Mouse (Mus musculus) frontal cortex, adult 2 months (tissue): ENCODE measurements at regions not wholly inside any gene's neighbourhood (a gene's known extent, or its start where the extent isn't known, plus 50 kb on each side); places are given as distances from the start of the nearest gene placed in this dataset.

Experiments used
- DNase-seq, 2 experiments: peaks; one replicate each; pipeline ENCODE4 v3.0.0; 2022; ENCODE audit warnings: low spot score in 1 of 2; ENCODE audit errors: extremely low spot score in 1 of 2

DNA sequence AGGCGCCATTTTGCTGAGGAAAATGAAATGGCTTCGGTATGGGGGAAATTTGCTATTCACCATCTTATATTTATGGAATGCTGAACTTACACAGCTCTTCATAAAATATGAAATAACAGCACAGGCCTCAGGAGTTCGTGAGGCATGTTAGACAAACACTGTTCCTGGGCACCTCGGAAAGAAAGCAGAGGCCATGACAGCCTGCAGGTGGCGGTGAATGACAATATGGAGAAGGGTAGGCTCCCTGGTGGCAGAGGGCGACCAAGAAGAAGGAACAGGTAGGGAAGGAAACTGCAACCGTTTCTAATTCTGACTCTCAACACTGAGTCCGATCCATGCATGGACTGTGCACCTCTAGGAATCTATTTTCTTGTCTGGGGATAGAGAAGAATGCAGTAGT lies 553.6 kb upstream of the Tmpo start:
- no peak for DNase-seq

DNA sequence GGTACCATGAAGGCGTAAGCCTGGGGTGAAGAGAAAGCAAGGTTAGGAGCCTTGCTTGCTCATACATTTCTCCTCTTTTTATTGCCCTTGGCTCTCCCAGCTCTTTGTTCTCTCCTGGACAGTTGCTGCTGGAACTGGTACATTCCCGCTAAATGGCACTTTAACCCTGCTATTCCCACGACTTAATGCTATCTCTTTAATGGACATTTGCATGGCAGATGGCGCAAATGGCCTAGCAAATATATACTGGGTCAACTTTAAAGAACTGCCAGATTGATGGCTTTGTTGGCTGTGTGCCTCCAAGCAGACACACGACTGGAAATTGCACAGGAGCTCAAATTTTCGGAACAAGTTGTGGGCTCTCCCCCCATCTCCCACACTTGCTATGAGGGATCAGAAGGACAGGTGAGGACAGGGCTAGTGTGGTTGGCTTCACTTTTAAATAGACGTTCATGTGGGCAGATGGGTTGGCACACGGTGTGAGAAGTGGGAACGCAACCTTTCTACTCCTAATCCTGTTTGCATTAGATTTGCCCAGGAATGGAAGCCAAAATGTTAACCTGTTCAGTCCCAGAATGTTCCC lies 551.0 kb upstream of the Tmpo start:
- no peak for DNase-seq

DNA sequence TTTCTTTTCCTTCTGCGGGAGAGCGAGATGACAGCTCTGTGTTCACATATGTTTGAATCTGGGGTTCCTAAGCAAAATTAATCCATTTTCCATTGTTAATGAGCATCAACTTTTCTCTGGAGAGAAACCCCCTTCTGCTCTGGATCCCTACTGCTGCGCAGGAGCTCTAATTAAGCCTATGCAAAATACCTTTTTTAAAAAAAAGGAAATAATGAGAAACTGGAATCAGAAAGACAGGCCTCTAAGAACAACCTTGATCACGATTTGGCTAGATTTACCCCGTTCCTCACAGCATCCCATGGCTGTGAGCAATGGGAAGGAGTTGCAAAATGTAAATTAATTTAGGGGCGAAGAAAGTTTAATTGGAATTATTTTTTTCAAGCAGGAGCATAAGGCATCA lies 548.9 kb upstream of the Tmpo start:
- DNase-seq = no peak

DNA sequence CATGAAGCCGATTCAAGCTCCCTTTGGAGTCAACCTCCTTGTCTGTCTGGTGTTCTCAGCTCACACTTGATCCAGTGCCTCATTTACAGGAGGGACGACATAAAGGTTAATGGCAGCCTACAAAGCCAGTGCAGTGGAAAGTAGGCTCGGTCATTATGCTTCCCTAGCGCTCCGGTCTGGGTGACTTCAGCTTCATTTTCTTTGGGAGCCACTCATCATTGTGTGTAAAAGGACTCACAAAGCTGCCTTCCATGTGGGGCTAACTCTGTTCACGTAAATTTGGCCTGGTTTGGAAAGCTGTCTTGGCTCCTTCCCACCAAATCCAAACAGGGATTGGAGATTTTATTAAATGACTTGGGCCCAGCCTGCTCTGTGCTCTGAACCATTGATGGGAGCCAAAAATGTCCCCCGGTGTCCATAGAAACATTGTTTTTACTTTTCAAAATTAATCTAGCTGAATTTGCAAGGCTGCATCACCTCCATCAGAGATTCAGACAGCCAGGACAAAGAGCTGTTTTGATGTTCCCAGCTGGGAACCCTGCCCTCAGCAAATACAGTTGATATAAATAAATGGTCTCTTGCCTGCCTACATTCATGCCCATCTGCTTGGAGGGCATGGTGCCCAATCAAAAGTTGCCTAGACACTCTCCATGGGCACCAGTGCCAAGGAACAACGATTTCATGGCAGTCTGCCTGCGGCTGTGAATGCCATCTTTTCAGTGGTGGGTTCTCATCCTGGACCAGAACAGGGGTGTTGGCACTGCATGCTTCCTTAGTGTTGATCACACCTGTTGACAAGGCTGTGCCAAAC lies 538.7 kb upstream of the Tmpo start:
- peak; percentile 27 to 72 for DNase-seq

DNA sequence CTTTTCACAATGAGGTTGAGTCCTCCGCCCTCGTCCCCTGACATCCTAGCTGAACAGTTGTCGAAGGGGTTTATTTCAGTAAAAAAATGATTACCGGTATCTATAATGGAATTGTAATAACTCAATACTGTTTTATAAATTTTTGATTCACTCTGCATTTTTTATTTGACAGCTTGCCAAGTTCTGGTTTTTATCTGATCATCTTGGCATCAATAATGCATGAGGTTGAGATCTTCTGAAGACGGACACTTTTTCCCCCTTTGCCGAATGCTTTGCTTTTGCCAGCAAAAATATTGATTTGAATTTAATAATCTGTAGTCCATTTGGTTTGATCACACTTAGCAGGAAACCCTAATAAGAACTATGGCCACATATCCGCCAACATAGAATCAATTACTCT lies 535.5 kb upstream of the Tmpo start:
- DNase-seq = no peak

DNA sequence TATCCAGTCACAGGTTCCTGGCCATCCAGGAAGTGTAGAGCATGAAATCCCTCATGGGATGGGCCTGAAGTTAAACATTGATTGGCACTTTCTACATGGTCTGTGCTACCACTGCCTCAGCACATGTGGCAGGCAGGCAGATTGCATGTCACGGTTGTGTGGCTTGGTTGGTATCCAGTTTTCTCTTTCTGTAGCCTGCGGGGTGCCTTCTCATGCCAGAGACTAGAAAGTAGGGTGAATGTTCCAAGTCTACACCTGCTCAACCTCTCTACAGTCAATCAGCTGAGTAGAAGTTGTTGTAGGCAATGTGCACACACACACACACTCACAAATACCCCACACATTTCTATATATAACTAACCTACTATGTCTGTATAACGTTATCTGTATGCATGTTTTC lies 533.5 kb upstream of the Tmpo start:
- DNase-seq = no peak

DNA sequence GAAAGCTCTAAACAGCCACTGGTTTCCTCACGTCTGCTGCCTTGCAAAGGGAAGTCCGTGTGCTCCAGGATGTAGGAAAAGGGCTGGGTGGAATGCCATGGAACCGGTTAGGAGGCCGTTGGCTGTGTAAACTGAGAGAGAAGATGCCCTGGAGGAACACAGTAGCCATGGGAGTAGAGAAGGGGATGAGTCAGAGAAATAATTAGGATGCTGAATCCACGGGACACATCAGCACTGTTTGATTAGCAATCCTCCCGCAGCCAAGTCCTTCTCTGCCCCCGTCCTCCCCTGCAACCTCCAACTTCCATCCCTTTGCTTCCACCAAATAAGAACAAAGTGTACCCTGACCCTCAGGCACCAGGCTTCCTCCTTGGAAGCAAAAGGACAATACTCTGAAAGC lies 532.4 kb upstream of the Tmpo start:
- DNase-seq = no peak

DNA sequence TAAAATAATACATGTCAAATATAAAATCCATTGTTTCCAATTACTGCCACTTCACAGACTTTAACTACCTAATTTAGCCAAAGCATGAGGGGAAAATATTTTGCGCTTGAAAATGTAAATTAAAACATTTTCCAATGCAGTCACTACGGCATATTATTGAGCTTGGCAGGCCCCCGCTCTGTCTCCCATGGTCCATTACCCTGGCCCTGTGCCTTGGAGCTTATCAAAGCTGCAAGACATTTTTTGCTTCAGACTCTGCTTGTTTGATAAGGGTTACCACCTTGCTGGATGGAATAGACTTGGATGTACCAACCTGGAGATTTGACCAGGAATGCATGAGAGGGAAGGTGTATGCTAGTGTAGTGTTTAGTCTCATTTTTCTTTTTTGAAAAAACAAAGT lies 525.7 kb upstream of the Tmpo start:
- DNase-seq = no peak

DNA sequence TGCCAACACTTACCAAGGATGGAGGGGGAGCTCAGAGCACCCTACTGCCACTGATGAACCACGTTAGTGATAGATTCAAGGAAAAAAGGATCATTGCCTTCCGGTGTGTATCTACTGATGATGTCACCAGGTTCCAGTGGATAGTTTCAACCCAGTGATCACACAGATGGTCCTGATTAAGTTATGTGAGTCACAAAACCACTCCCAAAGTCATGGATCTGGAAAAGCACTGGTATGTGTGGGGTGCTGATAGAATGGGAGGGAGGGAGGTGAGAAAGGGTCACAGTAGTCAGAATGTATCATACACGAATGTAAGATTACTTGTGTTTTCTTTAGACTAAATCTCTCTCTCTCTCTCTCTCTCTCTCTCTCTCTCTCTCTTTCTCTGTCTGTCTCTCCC lies 523.6 kb upstream of the Tmpo start:
- no peak for DNase-seq

DNA sequence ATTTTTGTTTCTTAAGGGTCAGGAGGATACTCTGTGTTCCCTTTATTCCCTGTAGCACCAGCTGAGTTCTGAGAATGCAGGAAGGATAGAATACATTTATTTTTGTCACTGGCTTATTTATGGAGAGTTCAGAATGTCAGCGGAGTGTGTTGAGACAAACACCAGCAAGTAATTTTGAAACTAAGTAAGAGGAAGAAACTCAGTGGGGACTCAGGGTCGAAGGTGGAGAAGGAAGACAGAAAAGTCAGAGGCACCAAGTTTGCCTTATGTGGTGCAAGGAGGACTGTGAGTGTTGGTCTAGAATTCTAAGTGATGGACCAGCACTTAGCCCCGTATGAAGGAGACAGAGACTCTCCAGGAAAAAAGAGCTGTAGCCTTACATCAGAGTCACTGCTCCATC lies 520.7 kb upstream of the Tmpo start:
- no peak for DNase-seq

DNA sequence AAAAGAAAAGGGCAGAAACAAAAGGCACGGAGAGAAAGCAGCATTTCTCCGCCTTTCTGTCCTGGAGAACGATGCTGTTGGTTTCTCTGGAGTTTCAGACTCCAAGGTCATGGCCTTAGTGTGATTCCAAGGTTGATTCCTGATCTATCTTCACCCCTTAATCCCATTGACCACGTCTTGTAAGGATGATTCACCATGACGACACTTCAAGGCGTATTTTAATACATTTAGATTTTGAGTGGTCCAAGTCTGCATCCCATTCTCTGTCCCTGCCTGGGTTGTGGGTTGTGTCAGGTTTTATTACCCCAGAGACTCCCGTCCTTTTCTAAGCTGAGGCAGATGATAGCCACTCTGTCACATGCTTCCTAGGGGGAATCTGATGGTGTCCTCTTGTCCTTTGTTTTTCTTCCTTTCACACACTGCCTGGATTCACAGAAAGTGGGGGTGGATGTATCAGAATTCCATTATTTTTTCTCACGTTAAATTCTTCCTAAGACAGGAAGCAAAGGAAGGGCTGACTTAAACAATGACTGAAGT lies 505.0 kb upstream of the Tmpo start:
- DNase-seq = no peak

DNA sequence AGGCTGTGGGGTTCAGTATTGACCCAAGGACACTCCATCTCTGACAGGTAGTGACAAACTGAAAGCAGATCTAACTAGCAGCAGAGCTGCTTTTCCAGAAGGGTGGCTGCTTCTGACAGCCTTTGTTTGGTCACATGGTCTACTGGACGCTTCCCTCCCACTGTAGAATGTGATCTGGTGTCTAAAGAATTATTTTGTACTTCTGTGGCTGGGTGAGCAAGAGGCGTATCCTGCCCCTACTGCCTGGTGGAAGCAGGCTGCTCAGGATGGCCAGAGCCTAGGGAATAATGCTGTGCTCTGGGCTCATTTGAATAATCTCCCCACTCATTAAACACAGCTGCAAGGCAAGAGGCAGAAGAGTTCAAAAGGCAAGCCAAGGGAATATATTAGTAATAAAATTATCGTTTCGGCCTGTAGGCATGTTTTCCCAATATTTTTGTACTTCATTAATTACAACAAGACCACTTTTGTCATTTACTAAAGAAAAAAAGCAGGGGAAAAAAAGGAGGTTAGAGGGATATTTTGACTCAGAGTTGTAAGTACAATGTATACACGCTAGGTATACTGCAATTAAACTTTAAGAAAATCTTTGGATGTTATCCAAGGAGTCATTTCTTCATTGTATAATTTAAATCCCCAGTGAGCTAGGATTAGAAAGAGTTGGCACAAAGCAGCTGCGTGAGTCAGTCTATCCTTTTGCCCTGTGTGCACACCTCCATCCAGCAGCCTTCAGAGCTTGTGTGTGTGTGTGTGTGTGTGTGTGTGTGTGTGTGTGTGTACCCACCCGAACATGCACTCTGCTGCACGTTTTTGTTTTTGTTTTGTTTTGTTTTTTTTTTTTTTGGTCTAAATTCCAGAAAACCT lies 504.3 kb upstream of the Tmpo start:
- peak in 1 of 2 experiments; percentile 1 for DNase-seq

DNA sequence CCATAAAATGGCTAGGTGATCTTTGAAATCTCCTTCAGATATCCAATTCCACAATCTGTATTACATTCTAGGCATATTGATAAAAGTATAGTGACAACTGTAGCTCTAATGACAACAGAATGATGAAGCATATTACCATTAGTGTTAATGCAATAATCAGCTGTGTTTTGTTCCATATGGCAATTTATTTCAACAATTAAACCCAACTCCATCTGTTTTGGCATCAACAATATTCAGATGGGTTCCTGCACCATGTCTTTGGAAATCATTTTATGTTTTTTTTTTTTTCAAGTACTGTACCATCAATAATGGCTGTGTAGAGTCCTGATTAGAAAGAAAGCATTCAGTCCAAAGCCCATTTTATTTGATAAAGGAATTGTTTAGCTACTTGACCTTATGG lies 498.5 kb upstream of the Tmpo start:
- DNase-seq = no peak

DNA sequence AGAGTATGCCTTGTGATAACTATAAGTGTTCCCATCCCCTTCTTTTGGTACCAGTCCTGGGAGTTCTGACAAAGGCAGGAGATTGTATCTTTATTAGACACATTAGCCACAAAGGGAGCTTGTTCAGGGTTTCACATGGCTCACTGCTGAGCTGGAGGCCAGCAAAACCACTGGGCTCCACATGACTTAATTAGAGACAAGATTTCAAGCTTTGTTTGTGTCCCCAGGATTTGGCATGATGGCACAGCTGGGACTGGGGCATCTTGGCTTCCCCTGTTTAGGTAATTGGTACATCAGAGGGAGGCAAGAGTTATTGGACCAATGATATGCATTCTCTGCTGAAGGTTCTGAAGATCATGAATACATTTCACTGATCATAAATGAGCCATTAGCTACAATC lies 456.8 kb upstream of the Tmpo start:
- no peak for DNase-seq

DNA sequence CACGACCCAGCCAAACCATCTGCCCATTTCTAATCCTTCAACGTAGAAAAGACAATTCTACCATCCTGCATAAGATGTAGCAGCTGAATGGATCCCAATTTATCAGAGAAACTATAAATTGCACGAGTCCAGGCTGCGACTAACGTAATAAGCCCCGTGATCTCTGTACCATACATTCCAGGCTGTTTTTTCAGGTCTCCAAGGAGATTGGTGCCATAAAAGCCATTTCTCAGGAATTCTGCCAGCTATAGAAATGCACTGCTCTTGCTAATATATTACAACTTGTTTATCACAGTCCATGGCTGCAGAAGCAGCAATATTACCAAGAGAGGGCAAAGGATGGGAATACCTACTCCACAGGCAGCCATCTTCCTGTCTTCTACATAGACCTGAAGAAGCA lies 447.6 kb upstream of the Tmpo start:
- no peak for DNase-seq

DNA sequence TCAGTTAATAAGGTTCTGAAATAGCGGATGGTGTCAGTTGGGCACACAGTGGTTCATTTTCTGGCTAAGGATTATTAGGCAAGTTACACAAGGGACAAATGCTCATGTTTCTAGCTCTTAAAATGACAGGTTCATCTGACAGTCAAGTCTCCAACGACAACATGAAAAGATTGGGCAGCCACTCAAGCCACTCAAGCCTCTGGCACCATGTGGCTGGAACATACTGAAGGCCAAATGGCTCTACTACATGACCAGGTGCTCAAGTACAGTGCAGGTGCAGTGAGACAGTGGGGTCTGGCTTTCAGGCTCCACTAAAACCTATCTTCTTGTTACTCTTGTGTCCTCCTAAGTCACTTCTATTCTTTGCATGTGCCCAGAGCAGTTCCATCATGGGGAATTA lies 441.2 kb upstream of the Tmpo start:
- DNase-seq = no peak

DNA sequence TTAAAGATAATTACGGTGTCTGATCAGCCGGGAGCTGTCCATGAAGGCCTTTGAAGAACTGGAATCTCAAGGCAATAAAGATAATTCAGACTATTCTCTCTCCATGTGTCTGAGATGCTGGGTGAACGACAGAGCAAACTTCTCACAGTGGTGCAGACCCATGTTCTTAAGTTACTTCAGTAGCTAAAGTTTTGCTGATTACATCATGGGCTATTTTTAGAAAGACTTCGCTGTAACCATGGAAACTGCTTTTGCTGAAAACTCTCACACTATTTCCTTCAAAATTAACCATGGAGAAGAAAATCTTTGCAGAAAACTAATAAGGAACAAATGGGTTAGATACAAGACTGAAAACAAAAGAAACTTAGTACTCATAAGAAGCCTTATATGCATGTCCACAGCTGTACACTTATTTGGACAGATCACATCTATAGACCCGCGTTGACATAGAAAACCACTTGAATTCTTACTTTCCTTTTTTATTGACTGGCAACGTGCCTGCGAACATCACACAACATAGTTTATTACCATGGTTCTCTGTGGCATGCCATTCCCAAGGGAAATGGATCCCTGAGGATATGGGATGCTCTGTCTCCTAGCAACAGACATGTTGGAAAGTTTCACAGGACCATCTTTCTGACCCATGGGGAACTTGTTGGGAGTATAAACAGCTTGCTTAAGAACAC lies 432.8 kb upstream of the Tmpo start:
- peak in 1 of 2 experiments; percentile 39 for DNase-seq

DNA sequence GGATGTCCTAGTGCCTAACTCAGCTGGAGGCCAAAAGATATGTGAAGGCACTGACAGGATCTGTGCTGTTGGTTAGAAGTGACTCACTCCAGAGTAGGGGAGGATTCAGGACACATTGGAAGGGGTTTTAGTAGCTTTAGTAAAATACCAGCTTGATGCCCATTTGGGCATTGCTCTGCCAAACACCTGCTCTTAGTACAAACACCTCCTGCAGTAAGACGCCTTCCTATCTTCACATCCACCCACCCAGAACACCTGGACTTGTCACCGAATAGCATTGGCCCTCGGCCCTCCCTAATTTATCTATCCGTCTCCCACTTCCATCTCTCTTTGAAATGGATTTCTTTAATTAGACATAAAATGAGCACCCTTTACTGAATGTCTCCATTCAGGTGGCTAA lies 430.9 kb upstream of the Tmpo start:
- DNase-seq = peak in 1 of 2 experiments; percentile 39

DNA sequence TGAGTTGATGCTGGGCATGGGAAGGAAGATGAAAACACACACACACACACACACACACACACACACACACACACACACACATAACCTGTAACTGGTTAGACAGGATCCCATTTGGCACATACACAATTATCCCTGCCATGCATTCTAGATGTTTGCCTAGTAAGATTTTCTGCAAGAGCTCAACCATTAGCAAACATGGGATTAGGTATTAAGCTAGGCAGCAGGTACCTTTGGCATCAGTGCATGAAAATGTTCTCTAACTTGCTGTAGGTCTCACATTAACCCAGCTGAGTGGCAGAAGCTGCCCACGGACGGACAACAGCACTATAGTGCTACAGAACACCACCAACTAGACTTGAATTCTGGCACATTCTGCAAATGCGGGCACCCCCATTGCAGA lies 413.8 kb upstream of the Tmpo start:
- no peak for DNase-seq

DNA sequence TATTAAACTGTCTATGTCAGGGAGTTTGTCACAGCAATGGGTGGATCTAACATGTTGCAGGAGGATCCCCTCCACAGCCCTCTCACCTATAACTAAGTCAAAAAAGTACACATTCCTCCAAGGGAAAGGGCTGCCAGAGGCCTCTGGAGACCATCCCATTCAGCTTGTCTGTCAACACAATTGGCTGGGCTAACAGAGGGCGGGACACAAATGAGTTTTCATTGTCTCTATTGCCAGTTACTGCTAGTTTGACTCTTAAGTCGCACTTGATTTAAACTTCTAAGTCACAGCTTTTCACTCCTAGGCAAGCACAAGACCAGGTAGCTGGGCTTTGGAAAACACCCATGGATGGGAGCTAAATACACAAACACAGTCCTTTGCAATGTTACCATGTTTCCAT lies 412.3 kb upstream of the Tmpo start:
- no peak for DNase-seq

DNA sequence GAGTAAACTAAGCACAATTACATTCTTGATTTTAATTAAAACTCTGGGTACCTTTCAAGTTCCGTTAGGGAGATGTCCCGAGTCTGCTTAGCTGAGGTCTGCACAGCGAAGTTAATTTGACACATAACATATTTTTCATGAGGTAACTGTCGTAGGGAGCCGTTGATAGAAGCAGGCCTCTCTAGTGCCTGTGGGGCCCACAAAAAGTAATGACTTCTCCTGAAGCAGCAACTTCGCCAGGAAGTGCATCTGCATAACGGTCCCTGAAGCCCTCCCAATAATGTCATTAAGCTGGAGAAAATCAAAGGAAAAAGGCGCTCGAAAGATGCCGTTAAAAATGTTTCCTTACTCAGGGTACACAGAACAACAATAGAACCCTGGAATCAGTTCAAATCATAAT lies 410.7 kb upstream of the Tmpo start:
- DNase-seq = no peak
